Mouse (Mus musculus): ENCODE measurements around the gene Slc1a3.

The Slc1a3 gene

GRCm38 (mm10) chr15:8659977-8660376, 50.6 kb downstream of the Slc1a3 start:
- no peak for DNase-seq (ENCODE audit: extremely low spot score, low read depth, low spot score)

GRCm38 (mm10) chr15:8659483-8659971, 51.0 kb downstream of the Slc1a3 start:
- no peak for DNase-seq (ENCODE audit: extremely low spot score, low read depth, low spot score)

GRCm38 (mm10) chr15:8658086-8658980, 52.2 kb downstream of the Slc1a3 start:
- DNase-seq (ENCODE audit: extremely low spot score, low read depth, low spot score), result no peak

GRCm38 (mm10) chr15:8655251-8655650, 55.3 kb downstream of the Slc1a3 start:
- DNase-seq (ENCODE audit: extremely low spot score, low read depth, low spot score), result no peak

- DNase-seq (ENCODE audit: extremely low spot score, low read depth, low spot score), result no peak
These were observed 57.9 kb downstream of the Slc1a3 start for GRCm38 (mm10) chr15:8652637-8653036.

GRCm38 (mm10) chr15:8643997-8644692, 66.4 kb downstream of the Slc1a3 start:
- no peak for DNase-seq (ENCODE audit: extremely low spot score, low read depth, low spot score)

GRCm38 (mm10) chr15:8639856-8640255, 70.7 kb downstream of the Slc1a3 start:
- no peak for DNase-seq (ENCODE audit: extremely low spot score, low read depth, low spot score)

- DNase-seq (ENCODE audit: extremely low spot score, low read depth, low spot score), result no peak
These were observed 71.8 kb downstream of the Slc1a3 start for GRCm38 (mm10) chr15:8638568-8639325.

- DNase-seq (ENCODE audit: extremely low spot score, low read depth, low spot score), result no peak
These were observed 73.3 kb downstream of the Slc1a3 start for GRCm38 (mm10) chr15:8637283-8637682.

- DNase-seq (ENCODE audit: extremely low spot score, low read depth, low spot score), result no peak
These were observed 74.6 kb downstream of the Slc1a3 start for GRCm38 (mm10) chr15:8635974-8636373.

- no peak for DNase-seq (ENCODE audit: extremely low spot score, low read depth, low spot score)
These were observed 75.8 kb downstream of the Slc1a3 start for GRCm38 (mm10) chr15:8634807-8635206.

- DNase-seq (ENCODE audit: extremely low spot score, low read depth, low spot score), result no peak
These were observed 76.2 kb downstream of the Slc1a3 start for GRCm38 (mm10) chr15:8634355-8634754.

GRCm38 (mm10) chr15:8633375-8633774, 77.2 kb downstream of the Slc1a3 start:
- DNase-seq (ENCODE audit: extremely low spot score, low read depth, low spot score), result no peak

- DNase-seq (ENCODE audit: extremely low spot score, low read depth, low spot score), result no peak
These were observed 78.2 kb downstream of the Slc1a3 start for GRCm38 (mm10) chr15:8632361-8632760.

- DNase-seq (ENCODE audit: extremely low spot score, low read depth, low spot score), result peak; percentile 66
These were observed 81.2 kb downstream of the Slc1a3 start for GRCm38 (mm10) chr15:8629317-8629831.

- DNase-seq (ENCODE audit: extremely low spot score, low read depth, low spot score), result no peak
These were observed 82.4 kb downstream of the Slc1a3 start for GRCm38 (mm10) chr15:8628150-8628549.

- DNase-seq (ENCODE audit: extremely low spot score, low read depth, low spot score), result no peak
These were observed 83.4 kb downstream of the Slc1a3 start for GRCm38 (mm10) chr15:8627097-8627537.

- DNase-seq (ENCODE audit: extremely low spot score, low read depth, low spot score), result no peak
These were observed 85.2 kb downstream of the Slc1a3 start for GRCm38 (mm10) chr15:8625370-8625769.

GRCm38 (mm10) chr15:8623879-8624278, 86.7 kb downstream of the Slc1a3 start:
- no peak for DNase-seq (ENCODE audit: extremely low spot score, low read depth, low spot score)

GRCm38 (mm10) chr15:8619479-8620026, 91.0 kb downstream of the Slc1a3 start:
- DNase-seq (ENCODE audit: extremely low spot score, low read depth, low spot score), result no peak

GRCm38 (mm10) chr15:8616290-8616689, 94.3 kb downstream of the Slc1a3 start:
- no peak for DNase-seq (ENCODE audit: extremely low spot score, low read depth, low spot score)
